Mouse (Mus musculus) spleen, adult 2 months (tissue): ENCODE measurements at regions not wholly inside any gene's neighbourhood (a gene's known extent, or its start where the extent isn't known, plus 50 kb on each side); places are given as distances from the start of the nearest gene placed in this dataset.

Experiments used
- DNase-seq, 2 experiments: peaks; one replicate each; pipeline versions ENCODE4 v3.0.0 to v3.0.0-alpha.2; 2012 to 2021; ENCODE audit warnings: low spot score in 2 of 2, low read depth in 1 of 2
- H3K27ac ChIP-seq: fragments of 200-500 bp; 2 replicates; pipeline ENCODE4 v1.5.1; 2012; ENCODE audit warnings: low read length, inconsistent platforms; ENCODE audit not compliant: insufficient read depth
- H3K27me3 ChIP-seq: fragments of 200-500 bp; 2 replicates; pipeline ENCODE4 v1.6.1; 2012; ENCODE audit warnings: mild to moderate bottlenecking, moderate library complexity, low read length, inconsistent platforms; ENCODE audit not compliant: control insufficient read depth, insufficient read depth
- H3K36me3 ChIP-seq: fragments of 200-500 bp; 2 replicates; pipeline ENCODE4 v1.6.1; 2012; ENCODE audit warnings: mild to moderate bottlenecking, low read length, inconsistent platforms; ENCODE audit not compliant: control insufficient read depth, insufficient read depth
- H3K4me1 ChIP-seq: fragments of 200-500 bp; 2 replicates; pipeline ENCODE4 v1.6.1; 2011; ENCODE audit warnings: inconsistent platforms; ENCODE audit not compliant: control insufficient read depth, insufficient read depth, insufficient read length
- H3K4me3 ChIP-seq: fragments of 200-500 bp; 2 replicates; pipeline ENCODE4 v1.5.1; 2011; ENCODE audit warnings: mild to moderate bottlenecking, inconsistent platforms; ENCODE audit not compliant: insufficient read depth, insufficient read length; ENCODE audit errors: extremely low read depth
- CTCF ChIP-seq: fragments of 200-500 bp; IDR thresholded peaks from 2 replicates; pipeline ENCODE4 v1.5.1; 2011; ENCODE audit warnings: mild to moderate bottlenecking, inconsistent platforms; ENCODE audit not compliant: insufficient read depth, insufficient read length, insufficient replicate concordance; ENCODE audit errors: extremely low read depth
- POLR2A ChIP-seq: fragments of 200-500 bp; IDR thresholded peaks from 2 replicates; pipeline ENCODE4 v1.6.1; 2011; ENCODE audit warnings: low read depth, low read length, inconsistent platforms
- WGBS: fragments of 180-500 bp; shearing (Covaris S2); methylation state at CpG from one replicate; pipeline ENCODE4 v1.1.7; 2018; 5-methylcytosine and 5-hydroxymethylcytosine counted together

GRCm38 (mm10) chr16:95057596-95057995 lies 60.1 kb upstream of the Kcnj6 start:
- no peaks in the 10 kb centered on the region for H3K36me3 ChIP-seq
- DNase-seq: no peak
- H3K27me3 ChIP-seq: no peaks in the 10 kb centered on the region
- H3K27ac ChIP-seq: no peak overlapping the region
- H3K4me3 ChIP-seq: no peak overlapping the region
- WGBS: 11% methylated on average over 1 of the region's 1 CpGs
- no peaks in the 10 kb centered on the region for H3K4me1 ChIP-seq
- no peak for TF ChIP-seq CTCF
- no peak for TF ChIP-seq POLR2A

DNA sequence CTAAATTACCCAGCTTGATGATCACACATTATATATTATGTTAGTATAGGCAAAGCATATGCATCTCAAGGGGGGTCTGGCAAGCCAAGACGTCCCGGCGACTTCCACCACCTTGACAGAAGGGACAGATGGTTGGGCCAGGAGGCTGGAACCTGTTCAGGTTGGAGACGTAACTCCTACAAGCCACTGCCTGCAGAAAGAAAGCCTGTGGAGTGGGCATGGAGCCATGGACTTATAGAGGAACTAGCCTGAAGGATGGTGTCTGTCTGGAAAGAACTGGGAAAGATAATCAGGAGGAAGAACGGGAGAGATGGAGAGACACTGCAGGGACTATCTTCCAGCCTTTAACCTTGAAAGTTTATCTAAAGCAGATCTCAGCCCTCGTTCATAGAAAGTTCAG lies 66.9 kb upstream of the Kcnj6 start:
- H3K27me3 ChIP-seq: no peaks in the 10 kb centered on the region
- no peaks in the 10 kb centered on the region for H3K4me1 ChIP-seq
- no peak for DNase-seq
- H3K4me3 ChIP-seq: no peak overlapping the region
- H3K36me3 ChIP-seq: no peaks in the 10 kb centered on the region
- H3K27ac ChIP-seq: no peak overlapping the region
- TF ChIP-seq POLR2A (no peak), CTCF (no peak)
- 89% methylated on average over 6 of the region's 6 CpGs for WGBS

- H3K27me3 ChIP-seq: no peaks in the 10 kb centered on the region
- no peaks in the 10 kb centered on the region for H3K36me3 ChIP-seq
- WGBS: 96% methylated on average over 3 of the region's 3 CpGs
- no peak overlapping the region for H3K4me3 ChIP-seq
- no peak overlapping the region for H3K27ac ChIP-seq
- no peaks in the 10 kb centered on the region for H3K4me1 ChIP-seq
- TF ChIP-seq POLR2A: no peak
- TF ChIP-seq CTCF: no peak
- no peak for DNase-seq
Observed at GRCm38 (mm10) chr16:95066687-95067086, 69.2 kb upstream of the Kcnj6 start.

DNA sequence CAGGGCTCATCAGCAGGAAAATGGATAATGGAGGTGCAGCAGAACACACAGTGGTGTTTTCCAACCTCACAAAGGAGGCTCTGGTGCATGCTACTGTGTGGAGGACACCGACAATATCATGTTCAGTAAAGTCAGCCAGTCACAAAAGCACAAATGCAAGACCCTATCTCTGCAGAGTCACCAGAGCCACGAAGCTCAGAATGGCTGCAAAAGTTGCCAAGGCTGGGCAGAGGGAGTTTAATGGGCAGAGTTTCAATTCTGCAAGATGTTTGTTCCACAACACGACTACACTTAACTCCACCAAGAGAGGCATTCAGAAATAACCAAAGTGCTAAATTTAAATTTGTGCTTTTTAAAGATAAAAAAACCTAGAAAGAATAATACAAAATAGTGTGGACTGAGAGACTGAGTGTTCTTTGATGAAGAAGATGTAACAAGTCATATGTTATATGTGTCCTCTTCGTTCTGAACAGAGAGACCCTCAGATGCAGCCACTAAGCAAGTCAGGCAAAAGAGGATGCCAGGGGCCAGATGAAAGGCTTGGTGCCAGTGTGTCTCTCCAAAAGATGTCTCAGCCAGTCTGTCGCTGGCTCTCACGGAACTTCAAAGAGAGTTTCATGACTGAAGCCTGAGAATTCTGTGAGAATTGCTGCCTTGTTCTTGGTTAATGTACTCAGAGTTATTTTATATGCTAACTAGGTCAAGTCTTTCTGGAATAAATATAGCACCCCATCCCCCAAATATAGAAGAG lies 95.1 kb upstream of the Kcnj6 start:
- 70% methylated on average over 6 of the region's 6 CpGs for WGBS
- no peaks in the 10 kb centered on the region for H3K4me1 ChIP-seq
- DNase-seq: no peak

GRCm38 (mm10) chr16:95093753-95094152 lies 96.3 kb upstream of the Kcnj6 start:
- Histone ChIP-seq H3K27me3 (no peaks in the 10 kb centered on the region), H3K36me3 (no peaks in the 10 kb centered on the region), H3K4me1 (no peaks in the 10 kb centered on the region), H3K4me3 (no peak overlapping the region), H3K27ac (no peak overlapping the region)
- TF ChIP-seq CTCF (no peak), POLR2A (no peak)
- DNase-seq: no peak
- WGBS: 33% methylated on average over 10 of the region's 10 CpGs

More for the DNA sequence above, 95.1 kb upstream of the Kcnj6 start:
- H3K27ac ChIP-seq: no peak overlapping the region
- H3K36me3 ChIP-seq: no peaks in the 10 kb centered on the region
- H3K4me3 ChIP-seq: no peak overlapping the region
- TF ChIP-seq CTCF (no peak), POLR2A (no peak)
- no peaks in the 10 kb centered on the region for H3K27me3 ChIP-seq

GRCm38 (mm10) chr16:95100954-95101353 lies 103.5 kb upstream of the Kcnj6 start:
- H3K36me3 ChIP-seq: no peaks in the 10 kb centered on the region
- no peak overlapping the region for H3K27ac ChIP-seq
- no peak for TF ChIP-seq CTCF
- TF ChIP-seq POLR2A: no peak
- H3K4me3 ChIP-seq: no peak overlapping the region
- no peaks in the 10 kb centered on the region for H3K4me1 ChIP-seq
- H3K27me3 ChIP-seq: no peaks in the 10 kb centered on the region
- DNase-seq: no peak
- 59% methylated on average over 9 of the region's 9 CpGs for WGBS

GRCm38 (mm10) chr16:95117531-95117930 lies 120.0 kb upstream of the Kcnj6 start:
- Histone ChIP-seq H3K27ac (no peak overlapping the region), H3K36me3 (no peaks in the 10 kb centered on the region), H3K4me3 (no peak overlapping the region), H3K4me1 (no peaks in the 10 kb centered on the region), H3K27me3 (no peaks in the 10 kb centered on the region)
- no peak for TF ChIP-seq POLR2A
- TF ChIP-seq CTCF: no peak
- WGBS: 75% methylated on average over 8 of the region's 8 CpGs
- no peak for DNase-seq
